Mouse (Mus musculus) cerebellum, adult 9-10 months (tissue): ENCODE results near the gene Nkx2-2.

ENCODE experiments used
- DNase-seq: peaks from one replicate; pipeline ENCODE4 v3.0.0; 2022

The Nkx2-2 gene

GRCm38 (mm10) chr2:147193271-147194255 is at the start of gene Nkx2-2:
Gene Nkx2-2, minus strand, starts transcription at chr2:147194243.
- no peak for DNase-seq

GRCm38 (mm10) chr2:147235707-147236290 is 41.8 kb upstream of the Nkx2-2 start:
- DNase-seq: no peak

- no peak for DNase-seq
Observed at GRCm38 (mm10) chr2:147231175-147231574, 37.1 kb upstream of the Nkx2-2 start.

- no peak for DNase-seq
Observed at GRCm38 (mm10) chr2:147205076-147205615, 11.1 kb upstream of the Nkx2-2 start.

- DNase-seq: no peak
Observed at GRCm38 (mm10) chr2:147194711-147195615, 920 bp upstream of the Nkx2-2 start.

GRCm38 (mm10) chr2:147192731-147193130 is 1.3 kb downstream of the Nkx2-2 start:
- DNase-seq: no peak

GRCm38 (mm10) chr2:147190316-147191021 is 3.6 kb downstream of the Nkx2-2 start:
- no peak for DNase-seq

- DNase-seq: no peak
Observed at GRCm38 (mm10) chr2:147189546-147190315, 4.3 kb downstream of the Nkx2-2 start.

- DNase-seq: no peak
Observed at GRCm38 (mm10) chr2:147188871-147189545, 5.0 kb downstream of the Nkx2-2 start.

GRCm38 (mm10) chr2:147188074-147188700 is 5.9 kb downstream of the Nkx2-2 start:
- DNase-seq: no peak

GRCm38 (mm10) chr2:147187061-147187870 is 6.8 kb downstream of the Nkx2-2 start:
- DNase-seq: no peak

- DNase-seq: no peak
Observed at GRCm38 (mm10) chr2:147186261-147186681, 7.8 kb downstream of the Nkx2-2 start.

- no peak for DNase-seq
Observed at GRCm38 (mm10) chr2:147185561-147185960, 8.5 kb downstream of the Nkx2-2 start.

GRCm38 (mm10) chr2:147184071-147184990 is 9.7 kb downstream of the Nkx2-2 start:
- no peak for DNase-seq

- no peak for DNase-seq
Observed at GRCm38 (mm10) chr2:147183521-147183920, 10.5 kb downstream of the Nkx2-2 start.

- DNase-seq: no peak
Observed at GRCm38 (mm10) chr2:147182709-147183260, 11.3 kb downstream of the Nkx2-2 start.

- no peak for DNase-seq
Observed at GRCm38 (mm10) chr2:147181926-147182708, 11.9 kb downstream of the Nkx2-2 start.
